Mouse (Mus musculus): ENCODE measurements around the gene Pcolce2. TPM values are rescaled to one million over a fixed set of nuclear protein-coding genes. Genes with fewer than 3 reads are reported as not detected.
A peak's percentile ranks its signal among the peaks of the same experiment; 100 is the strongest.

The Pcolce2 gene
- polyA plus RNA-seq, 1 experiment from 2014 or later: 0.88 TPM

- no peak for ATAC-seq (ENCODE audit: insufficient read depth, low FRiP score)
- H3K4me1 ChIP-seq (ENCODE audit: control insufficient read depth, insufficient read depth, low read length): no peaks in the 10 kb centered on the region
- H3K4me3 ChIP-seq (replicated peaks; ENCODE audit: low read length): no peak overlapping the region
- WGBS: 65% methylated on average over 8 of the region's 8 CpGs
- H3K27me3 ChIP-seq (ENCODE audit: control insufficient read depth, insufficient read depth, low read length): no peaks in the 10 kb centered on the region
- H3K9ac ChIP-seq (ENCODE audit: low read length): no peak overlapping the region
- H3K4me2 ChIP-seq (ENCODE audit: low read depth, low read length): no peak overlapping the region
- H3K27ac ChIP-seq (ENCODE audit: low read length): no peak overlapping the region
- H3K36me3 ChIP-seq (ENCODE audit: control insufficient read depth, insufficient read depth, low read length): no peaks in the 10 kb centered on the region
- H3K9me3 ChIP-seq (replicated peaks; ENCODE audit: control insufficient read depth, low read length): no peaks in the 10 kb centered on the region
These were observed 55.4 kb downstream of the Pcolce2 start for GRCm38 (mm10) chr9:95692823-95693222.

- Histone ChIP-seq H3K27me3 (ENCODE audit: control insufficient read depth, insufficient read depth, low read length) (no peaks in the 10 kb centered on the region), H3K9ac (ENCODE audit: low read length) (no peak overlapping the region), H3K27ac (ENCODE audit: low read length) (no peak overlapping the region), H3K4me1 (ENCODE audit: control insufficient read depth, insufficient read depth, low read length) (no peaks in the 10 kb centered on the region), H3K36me3 (ENCODE audit: control insufficient read depth, insufficient read depth, low read length) (no peaks in the 10 kb centered on the region), H3K4me2 (ENCODE audit: low read depth, low read length) (peak overlapping the region; percentile 29; the same call in 1 of the 2 replicates), H3K4me3 (replicated peaks; ENCODE audit: low read length) (no peak overlapping the region), H3K9me3 (replicated peaks; ENCODE audit: control insufficient read depth, low read length) (no peaks in the 10 kb centered on the region)
- no peak for ATAC-seq (ENCODE audit: insufficient read depth, low FRiP score)
- WGBS: 66% methylated on average over 11 of the region's 11 CpGs
These were observed 56.2 kb downstream of the Pcolce2 start for GRCm38 (mm10) chr9:95693528-95694100.

GRCm38 (mm10) chr9:95694526-95694925, 57.1 kb downstream of the Pcolce2 start:
- 65% methylated on average over 12 of the region's 12 CpGs for WGBS
- H3K9ac ChIP-seq (ENCODE audit: low read length): no peak overlapping the region
- H3K9me3 ChIP-seq (replicated peaks; ENCODE audit: control insufficient read depth, low read length): no peaks in the 10 kb centered on the region
- no peaks in the 10 kb centered on the region for H3K27me3 ChIP-seq (ENCODE audit: control insufficient read depth, insufficient read depth, low read length)
- ATAC-seq (ENCODE audit: insufficient read depth, low FRiP score): no peak
- no peaks in the 10 kb centered on the region for H3K4me1 ChIP-seq (ENCODE audit: control insufficient read depth, insufficient read depth, low read length)
- no peak overlapping the region for H3K27ac ChIP-seq (ENCODE audit: low read length)
- 0 out of 2 replicates have a peak overlapping the region, but pooled peaks have one; percentile 29 for H3K4me2 ChIP-seq (ENCODE audit: low read depth, low read length)
- H3K36me3 ChIP-seq (ENCODE audit: control insufficient read depth, insufficient read depth, low read length): no peaks in the 10 kb centered on the region
- H3K4me3 ChIP-seq (replicated peaks; ENCODE audit: low read length): no peak overlapping the region

GRCm38 (mm10) chr9:95695023-95695422, 57.6 kb downstream of the Pcolce2 start:
- no peak overlapping the region for H3K9ac ChIP-seq (ENCODE audit: low read length)
- no peaks in the 10 kb centered on the region for H3K36me3 ChIP-seq (ENCODE audit: control insufficient read depth, insufficient read depth, low read length)
- 69% methylated on average over 15 of the region's 15 CpGs for WGBS
- no peaks in the 10 kb centered on the region for H3K4me1 ChIP-seq (ENCODE audit: control insufficient read depth, insufficient read depth, low read length)
- no peak overlapping the region for H3K4me2 ChIP-seq (ENCODE audit: low read depth, low read length)
- H3K9me3 ChIP-seq (replicated peaks; ENCODE audit: control insufficient read depth, low read length): no peaks in the 10 kb centered on the region
- H3K4me3 ChIP-seq (replicated peaks; ENCODE audit: low read length): no peak overlapping the region
- no peak for ATAC-seq (ENCODE audit: insufficient read depth, low FRiP score)
- no peaks in the 10 kb centered on the region for H3K27me3 ChIP-seq (ENCODE audit: control insufficient read depth, insufficient read depth, low read length)
- H3K27ac ChIP-seq (ENCODE audit: low read length): no peak overlapping the region

GRCm38 (mm10) chr9:95696581-95696980, 59.2 kb downstream of the Pcolce2 start:
- Histone ChIP-seq H3K27ac (ENCODE audit: low read length) (no peak overlapping the region), H3K27me3 (ENCODE audit: control insufficient read depth, insufficient read depth, low read length) (no peaks in the 10 kb centered on the region), H3K4me3 (replicated peaks; ENCODE audit: low read length) (no peak overlapping the region), H3K9ac (ENCODE audit: low read length) (no peak overlapping the region), H3K9me3 (replicated peaks; ENCODE audit: control insufficient read depth, low read length) (no peaks in the 10 kb centered on the region), H3K4me2 (ENCODE audit: low read depth, low read length) (no peak overlapping the region), H3K4me1 (ENCODE audit: control insufficient read depth, insufficient read depth, low read length) (no peaks in the 10 kb centered on the region), H3K36me3 (ENCODE audit: control insufficient read depth, insufficient read depth, low read length) (no peaks in the 10 kb centered on the region)
- ATAC-seq (ENCODE audit: insufficient read depth, low FRiP score): no peak
- WGBS: 37% methylated on average over 6 of the region's 6 CpGs

- Histone ChIP-seq H3K9ac (ENCODE audit: low read length) (no peak overlapping the region), H3K27ac (ENCODE audit: low read length) (no peak overlapping the region), H3K4me3 (replicated peaks; ENCODE audit: low read length) (no peak overlapping the region), H3K9me3 (replicated peaks; ENCODE audit: control insufficient read depth, low read length) (no peaks in the 10 kb centered on the region), H3K4me2 (ENCODE audit: low read depth, low read length) (no peak overlapping the region), H3K36me3 (ENCODE audit: control insufficient read depth, insufficient read depth, low read length) (no peaks in the 10 kb centered on the region), H3K27me3 (ENCODE audit: control insufficient read depth, insufficient read depth, low read length) (no peaks in the 10 kb centered on the region), H3K4me1 (ENCODE audit: control insufficient read depth, insufficient read depth, low read length) (no peaks in the 10 kb centered on the region)
- 60% methylated on average over 2 of the region's 2 CpGs for WGBS
- no peak for ATAC-seq (ENCODE audit: insufficient read depth, low FRiP score)
These were observed 60.4 kb downstream of the Pcolce2 start for GRCm38 (mm10) chr9:95697808-95698207.

- Histone ChIP-seq H3K4me2 (ENCODE audit: low read depth, low read length) (no peak overlapping the region), H3K36me3 (ENCODE audit: control insufficient read depth, insufficient read depth, low read length) (no peaks in the 10 kb centered on the region), H3K4me1 (ENCODE audit: control insufficient read depth, insufficient read depth, low read length) (no peaks in the 10 kb centered on the region), H3K9ac (ENCODE audit: low read length) (no peak overlapping the region), H3K4me3 (replicated peaks; ENCODE audit: low read length) (no peak overlapping the region), H3K27ac (ENCODE audit: low read length) (no peak overlapping the region), H3K9me3 (replicated peaks; ENCODE audit: control insufficient read depth, low read length) (no peaks in the 10 kb centered on the region), H3K27me3 (ENCODE audit: control insufficient read depth, insufficient read depth, low read length) (no peaks in the 10 kb centered on the region)
- no peak for ATAC-seq (ENCODE audit: insufficient read depth, low FRiP score)
- 54% methylated on average over 4 of the region's 4 CpGs for WGBS
These were observed 61.9 kb downstream of the Pcolce2 start for GRCm38 (mm10) chr9:95699273-95699672.

- ATAC-seq (ENCODE audit: insufficient read depth, low FRiP score): no peak
- Histone ChIP-seq H3K4me3 (replicated peaks; ENCODE audit: low read length) (no peak overlapping the region), H3K9ac (ENCODE audit: low read length) (no peak overlapping the region), H3K27ac (ENCODE audit: low read length) (no peak overlapping the region), H3K4me2 (ENCODE audit: low read depth, low read length) (no peak overlapping the region), H3K36me3 (ENCODE audit: control insufficient read depth, insufficient read depth, low read length) (no peaks in the 10 kb centered on the region), H3K27me3 (ENCODE audit: control insufficient read depth, insufficient read depth, low read length) (no peaks in the 10 kb centered on the region), H3K9me3 (replicated peaks; ENCODE audit: control insufficient read depth, low read length) (no peaks in the 10 kb centered on the region), H3K4me1 (ENCODE audit: control insufficient read depth, insufficient read depth, low read length) (no peaks in the 10 kb centered on the region)
- WGBS: 73% methylated on average over 3 of the region's 3 CpGs
These were observed 66.7 kb downstream of the Pcolce2 start for GRCm38 (mm10) chr9:95704078-95704477.

- H3K4me2 ChIP-seq (ENCODE audit: low read depth, low read length): no peak overlapping the region
- no peak for ATAC-seq (ENCODE audit: insufficient read depth, low FRiP score)
- no peak overlapping the region for H3K4me3 ChIP-seq (replicated peaks; ENCODE audit: low read length)
- H3K27me3 ChIP-seq (ENCODE audit: control insufficient read depth, insufficient read depth, low read length): no peaks in the 10 kb centered on the region
- H3K9me3 ChIP-seq (replicated peaks; ENCODE audit: control insufficient read depth, low read length): no peaks in the 10 kb centered on the region
- H3K36me3 ChIP-seq (ENCODE audit: control insufficient read depth, insufficient read depth, low read length): no peaks in the 10 kb centered on the region
- no peak overlapping the region for H3K9ac ChIP-seq (ENCODE audit: low read length)
- H3K4me1 ChIP-seq (ENCODE audit: control insufficient read depth, insufficient read depth, low read length): no peaks in the 10 kb centered on the region
- H3K27ac ChIP-seq (ENCODE audit: low read length): no peak overlapping the region
- 76% methylated on average over 5 of the region's 5 CpGs for WGBS
These were observed 68.0 kb downstream of the Pcolce2 start for GRCm38 (mm10) chr9:95705371-95705770.
